Mouse (Mus musculus): ENCODE data around the gene Fkbp8.

GRCm38 (mm10) chr8:70486941-70487520, 40.5 kb upstream of the Fkbp8 start, which contains the start of gene Tmem59l:
- TF ChIP-seq CTCF (conservative IDR thresholded peaks at IDR 0.05; ENCODE audit: insufficient read depth, insufficient read length, low read depth, low read length) = no peak
- no peak for TF ChIP-seq POLR2A (IDR thresholded peaks at IDR 0.05; ENCODE audit: low read depth, low read length)

Measured in kidney, adult 2 months (tissue).